Mouse (Mus musculus) small intestine, adult 10 weeks (tissue): Measurements from ENCODE around the gene Pde12. TPM values are rescaled to one million over a fixed set of nuclear protein-coding genes. Genes with fewer than 3 reads are reported as not detected.

Experiments used
- polyA plus RNA-seq: library from polyadenylated mRNA; stranded (reverse); fragments of 350-450 nt; fragmentation: Illumina TruSeq; extraction: RNeasy Lipid Tissue Mini Kit (QIAGEN cat#74804); gene quantifications from one replicate; pipeline ENCODE4 v1.2.3, GENCODE M21; 2014; ENCODE audit warnings: low replicate concordance

The Pde12 gene
- polyA plus RNA-seq = 18.2 TPM

DNA sequence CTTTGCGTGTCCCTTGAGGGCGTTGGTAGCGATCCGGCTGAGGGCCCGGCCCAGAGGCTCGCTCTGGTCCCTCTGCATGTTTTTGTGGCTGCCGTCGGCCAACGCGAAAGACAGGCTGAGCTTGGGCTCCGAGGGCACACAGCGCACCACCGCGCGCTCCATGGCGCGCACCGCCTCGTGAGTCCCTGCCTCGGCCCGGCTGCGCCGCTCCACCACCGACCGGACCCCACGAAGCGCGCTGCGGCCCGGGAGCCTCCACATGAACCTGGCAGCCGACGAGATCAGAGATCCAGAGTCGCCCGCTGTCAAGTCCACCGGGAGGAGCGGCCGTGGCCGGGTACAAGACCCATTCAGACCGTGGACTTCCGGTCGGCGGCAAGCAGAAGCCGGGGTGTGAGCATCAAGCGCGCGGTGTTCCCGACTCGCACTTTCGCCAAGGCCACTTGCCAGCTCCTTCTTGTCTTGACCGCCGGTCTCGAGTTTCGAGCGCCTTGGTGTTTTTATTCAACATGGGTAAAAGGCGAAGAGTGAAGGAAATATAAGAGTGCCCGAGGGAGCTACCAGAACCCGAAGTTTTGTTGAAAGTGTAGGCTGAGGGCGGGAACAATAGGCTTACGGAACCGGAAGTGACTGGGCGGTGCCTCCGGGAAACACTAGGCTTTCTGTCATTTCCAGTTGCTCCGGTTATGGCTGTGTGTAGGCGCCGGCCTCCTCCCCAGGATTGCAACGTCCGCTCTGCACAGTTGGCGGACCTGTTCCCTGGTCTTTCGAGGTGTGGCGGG lies at the start of gene Pde12:
Gene Pde12 (minus strand): TSS at position 592 of the 782 bp plus-strand sequence.

GRCm38 (mm10) chr14:26692974-26693373 lies 23.3 kb upstream of the Pde12 start, which contains the start of gene Dnah12:
TSS of gene Dnah12 (plus strand) at chr14:26693274.

GRCm38 (mm10) chr14:26637851-26638707 lies 31.6 kb downstream of the Pde12 start, which contains the start of gene Arf4:
TSS of gene Arf4 (plus strand) at chr14:26638074.

Other genes with a start within 250 kb of the Pde12 start
- 314 TPM for gene Slmap, start 135.0 kb downstream of the Pde12 start, polyA plus RNA-seq
- 95.4 TPM for gene Dennd6a, start 96.0 kb downstream of the Pde12 start, polyA plus RNA-seq
- 1,231 TPM for gene Arf4, start 31.8 kb downstream of the Pde12 start, polyA plus RNA-seq
- gene Dnah12, start 23.4 kb upstream of the Pde12 start, polyA plus RNA-seq = 0.22 TPM
- not detected for gene Asb14, start 224.7 kb upstream of the Pde12 start, polyA plus RNA-seq